Mouse (Mus musculus) adrenal gland, postnatal 36 days (tissue): Measurements from ENCODE around the gene Dnajb4. TPM values are rescaled to one million over a fixed set of nuclear protein-coding genes. Genes with fewer than 3 reads are reported as not detected.
"Not testable (repeated sequence)": the region's sequence is repeated elsewhere in the genome, so short reads cannot be mapped to it uniquely, and the experiment has no call there.

Experiments
- DNase-seq, 2 experiments: peaks; one replicate each; pipeline ENCODE4 v3.0.0; 2021; ENCODE audit warnings: mixed read lengths in 1 of 2
- total RNA-seq, 2 experiments: library from RNA; stranded (reverse); gene quantifications; 2 replicates each; pipeline ENCODE4 v1.2.3; 2021

Gene Dnajb4
- total RNA-seq, 2 experiments from 2014 or later, result 43.4 to 58.1 TPM

GRCm38 (mm10) chr3:152208096-152208885 is 1.8 kb downstream of the Dnajb4 start:
- DNase-seq, result no peak

GRCm38 (mm10) chr3:152207156-152207555 is 2.9 kb downstream of the Dnajb4 start:
- DNase-seq, result no peak

- DNase-seq, result no peak
Measured at GRCm38 (mm10) chr3:152204577-152204976, 5.5 kb downstream of the Dnajb4 start.

- DNase-seq, result no peak
Measured at GRCm38 (mm10) chr3:152203996-152204395, 6.1 kb downstream of the Dnajb4 start.

DNA sequence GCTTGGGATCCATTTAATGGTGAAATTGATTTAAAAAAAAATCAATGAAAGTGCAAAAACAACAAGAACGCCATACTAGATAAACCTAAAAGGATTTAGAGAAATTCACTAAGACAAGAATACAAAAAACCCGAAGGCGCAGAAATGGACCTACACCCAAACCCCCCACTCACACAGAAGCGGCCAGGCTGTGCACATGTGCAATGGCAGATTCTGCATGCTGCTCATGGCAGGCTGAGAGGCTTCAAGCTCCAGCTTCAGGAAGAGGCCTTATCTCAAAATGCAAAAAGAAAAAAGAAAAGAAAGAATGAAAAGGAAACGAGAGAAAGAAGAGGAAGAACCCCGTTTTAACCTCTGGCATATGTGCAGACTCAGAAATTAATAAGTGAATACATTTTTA is 6.7 kb downstream of the Dnajb4 start:
- DNase-seq, result no peak

- DNase-seq, result no peak
Measured at GRCm38 (mm10) chr3:152202942-152203341, 7.2 kb downstream of the Dnajb4 start.

GRCm38 (mm10) chr3:152201651-152202050 is 8.5 kb downstream of the Dnajb4 start:
- DNase-seq, result peak in 1 of 2 experiments; percentile 18

DNA sequence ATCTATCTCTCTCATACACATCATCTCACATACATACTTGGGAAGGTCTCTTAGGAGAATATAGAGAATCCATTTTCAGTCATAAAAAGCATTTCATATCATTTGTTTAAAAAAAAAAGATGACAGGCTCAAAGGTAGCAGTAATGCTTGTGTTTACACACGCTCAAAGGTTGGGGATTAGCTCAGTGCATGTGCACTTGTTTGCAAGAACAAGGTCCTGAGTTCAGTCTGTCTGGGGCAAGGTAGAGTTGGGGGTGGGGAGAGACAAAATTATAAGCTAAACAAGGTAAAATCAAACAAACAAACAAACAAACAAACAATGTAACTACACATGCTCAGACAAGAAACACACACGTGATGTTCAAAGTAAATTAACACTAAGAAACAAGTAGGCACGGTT is 8.9 kb downstream of the Dnajb4 start:
- no peak for DNase-seq

DNA sequence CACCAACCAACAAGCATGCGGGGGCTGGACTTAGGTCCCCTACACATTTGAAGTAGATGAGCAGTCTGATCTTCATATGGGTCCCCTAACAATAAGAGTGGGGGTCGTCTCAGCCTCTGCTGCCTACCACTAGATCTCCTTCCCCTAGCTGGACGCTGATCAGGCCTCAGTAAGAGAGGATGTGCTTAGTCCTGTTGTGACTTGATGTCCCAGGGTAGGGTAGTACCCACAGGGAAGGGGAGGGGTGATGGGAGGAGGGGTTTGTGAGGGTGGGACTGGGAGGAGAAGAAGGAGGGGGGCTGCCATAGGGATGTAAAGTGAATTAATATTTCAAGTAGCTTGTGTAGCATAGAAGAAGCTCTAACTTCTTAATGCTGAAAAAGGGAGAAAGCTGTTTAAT is 11.0 kb downstream of the Dnajb4 start:
- DNase-seq, result no peak

GRCm38 (mm10) chr3:152197246-152197645 is 12.9 kb downstream of the Dnajb4 start:
- not testable (repeated sequence) for DNase-seq

- DNase-seq, result peak; percentile 90 to 91
Measured at GRCm38 (mm10) chr3:152193635-152194097, 16.4 kb downstream of the Dnajb4 start.

GRCm38 (mm10) chr3:152193177-152193576 is 16.9 kb downstream of the Dnajb4 start:
- DNase-seq, result no peak

DNA sequence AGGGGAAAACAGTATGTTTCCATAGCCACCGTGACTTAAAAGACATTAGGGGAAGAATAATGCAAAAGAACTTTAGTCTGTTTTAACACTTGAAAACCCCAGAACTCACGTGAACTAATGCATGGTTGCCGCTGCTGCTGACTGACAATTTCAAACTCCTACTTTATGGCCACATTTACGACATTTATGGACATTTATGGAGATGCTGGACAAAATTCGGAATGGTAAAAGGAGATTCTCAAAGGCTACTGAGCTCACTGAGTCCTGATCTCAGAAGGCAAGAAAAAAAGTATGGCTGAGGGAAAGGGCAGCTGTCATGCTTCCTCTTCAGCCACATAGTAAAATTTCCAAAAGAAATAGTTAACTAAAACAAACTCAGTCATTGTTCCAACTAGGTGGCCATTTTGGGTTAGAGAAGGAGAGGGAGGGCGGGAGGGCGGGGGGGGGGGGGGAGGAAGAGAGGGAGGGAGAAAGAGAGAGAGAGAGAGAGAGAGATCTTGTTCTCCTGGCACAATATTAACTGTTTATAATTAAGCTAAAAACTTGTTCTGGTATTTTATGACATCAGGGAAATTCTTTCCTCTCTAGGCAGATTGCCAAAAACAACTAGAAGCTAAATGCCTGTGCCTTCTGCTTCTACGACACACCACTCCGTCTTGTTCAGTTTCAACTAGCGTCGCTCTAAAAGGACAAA is 17.7 kb downstream of the Dnajb4 start:
- DNase-seq, result no peak

DNA sequence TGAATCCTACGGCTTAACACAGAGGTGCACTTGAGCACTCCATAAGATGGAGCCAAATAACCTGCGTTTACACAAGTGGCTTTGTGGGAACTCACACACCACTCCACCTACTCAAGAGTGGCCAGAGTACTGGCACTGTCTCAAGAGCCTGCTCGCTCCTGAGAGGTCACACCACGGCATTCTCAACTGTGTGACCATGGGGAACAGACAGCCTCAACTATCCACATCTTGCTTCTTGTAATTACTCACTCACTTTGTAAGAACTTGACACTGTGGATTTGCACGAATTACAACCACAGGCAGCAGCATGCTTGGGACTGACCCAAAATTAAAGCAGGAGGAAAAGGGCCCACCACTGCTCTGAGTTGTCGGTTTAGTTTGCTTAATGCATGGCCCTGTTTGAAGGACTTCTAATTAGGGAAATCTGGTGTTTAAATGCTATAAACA is 18.3 kb downstream of the Dnajb4 start:
- peak; percentile 40 to 48 for DNase-seq

DNA sequence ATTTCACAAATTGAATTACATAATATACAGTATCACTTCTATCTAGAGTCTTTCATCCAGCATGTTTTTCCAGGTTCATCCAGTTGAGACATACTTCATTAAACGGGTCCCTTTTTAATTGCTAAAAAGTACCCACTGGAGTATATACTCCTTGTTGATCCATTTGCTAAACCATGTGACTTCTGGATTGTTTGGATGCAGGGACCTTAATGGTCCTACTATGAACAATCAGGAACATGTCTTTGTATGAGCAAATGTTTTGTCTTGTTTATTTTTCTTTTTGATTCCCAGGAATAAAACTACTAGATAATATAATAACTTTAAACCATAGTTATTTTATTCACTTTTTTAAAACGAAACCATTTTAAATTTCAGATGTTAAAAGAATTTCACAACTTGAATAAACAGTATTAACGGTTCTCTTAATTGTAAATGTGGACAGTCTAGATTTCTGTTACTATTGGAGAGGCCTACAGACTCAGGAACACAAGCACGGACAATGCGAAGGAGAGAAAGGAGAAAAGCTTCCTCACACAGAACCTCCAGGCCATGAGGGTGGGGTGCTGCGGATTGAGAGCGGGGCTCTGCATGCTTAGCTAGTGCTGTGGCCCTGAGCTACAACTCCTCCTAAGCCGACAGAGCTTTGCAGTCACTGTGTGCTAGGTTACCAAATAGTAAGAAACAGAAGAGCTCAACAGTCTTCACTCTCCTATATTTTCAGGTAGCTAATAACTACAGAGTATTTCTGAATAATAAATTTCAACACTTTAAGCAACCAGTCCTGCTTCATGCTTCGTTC is 19.2 kb downstream of the Dnajb4 start:
- DNase-seq, result peak in 1 of 2 experiments; percentile 24

DNA sequence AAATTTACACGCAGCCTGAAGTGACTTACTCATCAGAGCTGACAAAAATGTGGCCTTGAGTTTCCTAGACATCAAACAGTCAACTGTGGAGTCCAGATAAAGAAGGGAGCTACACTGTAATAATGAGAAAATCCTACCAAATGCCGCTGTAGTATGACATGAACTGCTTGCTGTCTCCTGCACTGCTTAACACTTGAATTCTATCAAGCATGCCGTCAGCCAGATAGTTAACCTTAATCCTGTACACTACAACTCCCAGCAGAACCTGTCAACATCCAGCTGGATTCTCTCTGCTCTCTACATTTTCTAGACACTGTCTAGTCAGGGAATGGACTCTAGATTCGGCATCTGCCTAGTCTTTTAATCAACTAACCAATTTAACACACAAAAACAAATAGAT is 20.8 kb downstream of the Dnajb4 start:
- DNase-seq, result no peak

GRCm38 (mm10) chr3:152186106-152186505 is 24.0 kb downstream of the Dnajb4 start:
- DNase-seq, result no peak

DNA sequence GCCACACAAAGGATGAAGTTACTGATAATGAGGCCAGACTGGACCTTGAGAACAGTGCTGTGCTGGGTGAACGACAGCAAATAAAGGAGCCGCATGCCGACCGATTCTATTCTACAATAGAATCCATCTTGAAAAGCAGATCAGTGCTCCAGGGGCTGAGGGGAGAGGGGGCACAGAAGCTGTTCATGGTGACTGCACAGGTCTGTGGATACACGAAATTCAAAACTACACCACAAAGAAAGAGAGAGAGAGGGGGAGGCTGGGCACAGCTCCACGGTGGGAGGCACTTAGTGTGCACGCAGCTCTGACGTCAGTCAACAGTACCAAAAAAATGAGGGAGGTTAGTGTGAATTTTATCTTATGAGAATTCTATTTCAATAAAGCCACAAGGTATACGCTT is 26.6 kb downstream of the Dnajb4 start:
- no peak for DNase-seq

DNA sequence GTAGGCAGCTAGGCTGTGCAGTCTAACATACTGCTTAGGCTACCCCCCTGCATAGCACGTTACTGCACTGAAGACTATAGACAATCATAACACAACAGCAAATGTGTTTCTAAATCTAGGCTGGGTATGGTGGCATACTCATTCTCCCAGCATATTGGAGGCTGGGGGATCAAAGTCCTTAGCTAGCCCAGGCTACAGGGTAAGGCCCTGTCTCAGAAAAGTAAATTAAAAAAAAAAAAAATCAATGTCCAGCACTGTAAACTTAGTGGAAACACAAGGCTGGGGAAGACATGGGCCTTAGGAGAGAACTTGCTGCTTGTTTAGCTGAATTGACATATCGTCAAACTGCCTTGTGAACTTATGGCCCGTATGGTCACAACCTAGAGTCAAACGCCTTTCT is 29.5 kb downstream of the Dnajb4 start:
- DNase-seq, result no peak

DNA sequence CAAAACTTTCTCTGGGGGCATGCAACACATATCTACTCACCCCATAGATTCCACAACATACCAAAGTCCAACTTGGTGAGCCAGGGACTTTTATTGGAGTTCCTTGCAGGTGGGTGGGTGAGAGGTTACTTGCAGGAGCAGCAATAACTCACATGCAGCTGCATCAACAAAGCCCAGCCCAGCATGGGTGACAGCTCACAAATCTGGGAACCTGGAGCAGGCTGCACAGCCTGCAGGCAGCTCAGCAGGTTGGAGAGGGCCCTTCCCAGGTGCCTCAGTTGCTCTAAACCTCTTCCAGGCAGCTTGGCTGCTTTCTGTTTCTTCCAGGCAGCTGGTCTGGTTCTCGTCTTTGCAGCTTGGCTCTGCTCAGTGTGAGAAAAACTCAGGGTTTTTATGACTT is 30.8 kb downstream of the Dnajb4 start:
- DNase-seq, result no peak

- DNase-seq, result no peak
Measured at GRCm38 (mm10) chr3:152178816-152179215, 31.3 kb downstream of the Dnajb4 start.

DNA sequence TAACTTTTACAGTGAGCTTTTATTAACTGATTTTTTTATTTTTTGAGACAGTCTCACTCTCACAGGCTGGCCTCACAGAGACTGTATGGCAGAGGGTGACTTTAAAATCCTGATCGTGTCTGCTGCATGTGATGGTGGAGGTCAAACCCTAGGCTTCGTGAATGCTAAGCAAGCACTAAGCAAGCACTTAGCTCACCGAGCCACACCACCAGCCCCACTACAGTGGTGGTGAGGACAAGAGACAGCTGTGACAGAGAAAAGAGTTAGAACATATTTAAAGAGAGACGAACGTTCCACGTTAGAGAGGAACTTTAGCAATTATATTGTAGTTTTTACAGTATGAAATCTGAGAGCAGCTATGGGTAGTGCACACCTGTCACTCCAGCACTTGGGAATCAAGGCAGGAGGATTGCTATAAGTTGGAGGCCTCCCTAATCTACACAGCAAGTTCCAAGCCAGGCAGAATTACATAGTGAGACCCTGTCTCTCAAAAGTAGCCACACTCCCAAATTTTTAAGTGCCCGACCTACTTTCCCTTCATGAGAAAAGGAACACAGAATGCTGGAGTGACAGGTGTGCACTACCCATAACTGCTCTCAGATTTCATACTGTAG is 37.7 kb downstream of the Dnajb4 start:
- no peak for DNase-seq
